Mouse (Mus musculus): ENCODE measurements around the gene Rel.

Rel gene

GRCm38 (mm10) chr11:23744352-23744751 lies 26.4 kb downstream of the Rel start:
- DNase-seq (ENCODE audit: low spot score), result no peak

GRCm38 (mm10) chr11:23741386-23741785 lies 29.4 kb downstream of the Rel start:
- no peak for DNase-seq (ENCODE audit: low spot score)

- no peak for DNase-seq (ENCODE audit: low spot score)
Measured at GRCm38 (mm10) chr11:23740895-23741294, 29.9 kb downstream of the Rel start.

GRCm38 (mm10) chr11:23735820-23736470 lies 34.8 kb downstream of the Rel start:
- no peak for DNase-seq (ENCODE audit: low spot score)

- no peak for DNase-seq (ENCODE audit: low spot score)
Measured at GRCm38 (mm10) chr11:23734749-23735286, 36.0 kb downstream of the Rel start.

- DNase-seq (ENCODE audit: low spot score), result no peak
Measured at GRCm38 (mm10) chr11:23732840-23733239, 37.9 kb downstream of the Rel start.

GRCm38 (mm10) chr11:23730120-23730519 lies 40.6 kb downstream of the Rel start:
- no peak for DNase-seq (ENCODE audit: low spot score)

- DNase-seq (ENCODE audit: low spot score), result no peak
Measured at GRCm38 (mm10) chr11:23728186-23728585, 42.6 kb downstream of the Rel start.

GRCm38 (mm10) chr11:23726441-23726840 lies 44.3 kb downstream of the Rel start:
- DNase-seq (ENCODE audit: low spot score), result no peak

GRCm38 (mm10) chr11:23725850-23726249 lies 44.9 kb downstream of the Rel start:
- DNase-seq (ENCODE audit: low spot score), result no peak

- no peak for DNase-seq (ENCODE audit: low spot score)
Measured at GRCm38 (mm10) chr11:23722326-23722725, 48.4 kb downstream of the Rel start.

- no peak for DNase-seq (ENCODE audit: low spot score)
Measured at GRCm38 (mm10) chr11:23719825-23720224, 50.9 kb downstream of the Rel start.

- no peak for DNase-seq (ENCODE audit: low spot score)
Measured at GRCm38 (mm10) chr11:23718856-23719255, 51.9 kb downstream of the Rel start.

GRCm38 (mm10) chr11:23712299-23712698 lies 58.5 kb downstream of the Rel start:
- no peak for DNase-seq (ENCODE audit: low spot score)

- no peak for DNase-seq (ENCODE audit: low spot score)
Measured at GRCm38 (mm10) chr11:23704604-23705294, 66.0 kb downstream of the Rel start.

GRCm38 (mm10) chr11:23701831-23702230 lies 68.9 kb downstream of the Rel start:
- no peak for DNase-seq (ENCODE audit: low spot score)

GRCm38 (mm10) chr11:23699414-23700095 lies 71.2 kb downstream of the Rel start:
- DNase-seq (ENCODE audit: low spot score), result no peak

GRCm38 (mm10) chr11:23698526-23698925 lies 72.2 kb downstream of the Rel start:
- no peak for DNase-seq (ENCODE audit: low spot score)

- no peak for DNase-seq (ENCODE audit: low spot score)
Measured at GRCm38 (mm10) chr11:23695847-23696246, 74.9 kb downstream of the Rel start.

GRCm38 (mm10) chr11:23693286-23693685 lies 77.5 kb downstream of the Rel start:
- DNase-seq (ENCODE audit: low spot score), result peak; percentile 17

- no peak for DNase-seq (ENCODE audit: low spot score)
Measured at GRCm38 (mm10) chr11:23688060-23688459, 82.7 kb downstream of the Rel start.

All from ovary, postnatal 36 days (tissue).